In genomic region chr11:61397423-61398043, GRCm38 (mm10) we compare ENCODE assay signal across 23 mouse cellular contexts. TPM values are rescaled to one million over a fixed set of nuclear protein-coding genes. Genes with fewer than 3 reads are reported as not detected.
"Had no signal": no experiment of that assay in that cellular context is flagged by ENCODE, and none has a peak within 500 bp of the region (broad histone marks: within the 10 kb centered on the region; RNA-seq: fewer than 3 reads in every experiment).

No protein-coding gene starts in this region.

RNA-seq across cellular contexts. Expression of gene Slc47a1, which starts 19.4 kb away (rescaled TPM):
- total RNA-seq: megakaryocyte progenitor cell, adult 5-6 weeks; megakaryocyte, adult 5-6 weeks; megakaryocyte-erythroid progenitor cell, adult 5-6 weeks; monocyte, adult 5-6 weeks had no signal
- polyA plus RNA-seq: limb, embryonic 12.5 days; macrophage; midbrain, embryonic 10.5 days; midbrain, embryonic 12.5 days; midbrain, embryonic 13.5 days; midbrain, embryonic 14.5 days had no signal

RNA-seq across cellular contexts. Expression of gene Slc47a2, which starts 54.9 kb away (rescaled TPM):
- total RNA-seq: left cerebral cortex, postnatal 36 days; liver, adult 2 months; megakaryocyte progenitor cell, adult 5-6 weeks; megakaryocyte, adult 5-6 weeks; megakaryocyte-erythroid progenitor cell, adult 5-6 weeks; monocyte, adult 5-6 weeks had no signal
- polyA plus RNA-seq: limb, embryonic 10.5 days; limb, embryonic 11.5 days; limb, embryonic 12.5 days; limb, embryonic 15.5 days; liver, adult 2 months; liver, embryonic 12.5 days; liver, postnatal 0 days; lung, embryonic 14.5 days; macrophage; midbrain, embryonic 10.5 days; midbrain, embryonic 11.5 days; midbrain, embryonic 12.5 days; midbrain, embryonic 13.5 days; midbrain, embryonic 14.5 days; midbrain, embryonic 15.5 days; midbrain, embryonic 16.5 days; neural tube, embryonic 11.5 days had no signal

RNA-seq across cellular contexts. Expression of gene Rnf112, which starts 56.4 kb away (rescaled TPM):
- total RNA-seq: liver, adult 2 months; megakaryocyte progenitor cell, adult 5-6 weeks; megakaryocyte, adult 5-6 weeks; megakaryocyte-erythroid progenitor cell, adult 5-6 weeks; monocyte, adult 5-6 weeks had no signal
- polyA plus RNA-seq: liver, adult 2 months; macrophage; myocyte had no signal
